Mouse (Mus musculus): Measurements from ENCODE around the gene Gm15217. TPM values are rescaled to one million over a fixed set of nuclear protein-coding genes. Genes with fewer than 3 reads are reported as not detected.

The Gm15217 gene
- polyA plus RNA-seq, 1 experiment, result not detected

GRCm38 (mm10) chr14:46391621-46392170 is 12.5 kb downstream of the Gm15217 start:
- DNase-seq (ENCODE audit: extremely low spot score in 1 of 2, low spot score in 1 of 2), result no peak

GRCm38 (mm10) chr14:46398091-46398695 is 19.0 kb downstream of the Gm15217 start:
- no peak for DNase-seq (ENCODE audit: extremely low spot score in 1 of 2, low spot score in 1 of 2)

- no peak for DNase-seq (ENCODE audit: extremely low spot score in 1 of 2, low spot score in 1 of 2)
Observed at GRCm38 (mm10) chr14:46399925-46400324, 20.7 kb downstream of the Gm15217 start.

GRCm38 (mm10) chr14:46408319-46408718 is 29.1 kb downstream of the Gm15217 start:
- DNase-seq (ENCODE audit: extremely low spot score in 1 of 2, low spot score in 1 of 2), result no peak

GRCm38 (mm10) chr14:46409016-46409415 is 29.8 kb downstream of the Gm15217 start:
- peak in 1 of 2 experiments; percentile 6 for DNase-seq (ENCODE audit: extremely low spot score in 1 of 2, low spot score in 1 of 2)

- no peak for DNase-seq (ENCODE audit: extremely low spot score in 1 of 2, low spot score in 1 of 2)
Observed at GRCm38 (mm10) chr14:46410557-46411120, 31.4 kb downstream of the Gm15217 start.

- DNase-seq (ENCODE audit: extremely low spot score in 1 of 2, low spot score in 1 of 2), result no peak
Observed at GRCm38 (mm10) chr14:46412497-46413000, 33.3 kb downstream of the Gm15217 start.

- DNase-seq (ENCODE audit: extremely low spot score in 1 of 2, low spot score in 1 of 2), result no peak
Observed at GRCm38 (mm10) chr14:46418371-46419097, 39.3 kb downstream of the Gm15217 start.

GRCm38 (mm10) chr14:46419269-46419668 is 40.1 kb downstream of the Gm15217 start:
- DNase-seq (ENCODE audit: extremely low spot score in 1 of 2, low spot score in 1 of 2), result no peak

GRCm38 (mm10) chr14:46421823-46422222 is 42.6 kb downstream of the Gm15217 start:
- DNase-seq (ENCODE audit: extremely low spot score in 1 of 2, low spot score in 1 of 2), result no peak

- no peak for DNase-seq (ENCODE audit: extremely low spot score in 1 of 2, low spot score in 1 of 2)
Observed at GRCm38 (mm10) chr14:46427251-46427650, 48.0 kb downstream of the Gm15217 start.

- no peak for DNase-seq (ENCODE audit: extremely low spot score in 1 of 2, low spot score in 1 of 2)
Observed at GRCm38 (mm10) chr14:46430231-46430630, 51.0 kb downstream of the Gm15217 start.

Other genes with a start within 250 kb of the Gm15217 start
- 5.4 and 8.1 TPM in 2 replicates for gene Bmp4, start 11.3 kb downstream of the Gm15217 start, polyA plus RNA-seq (2012; rRNA removed)

Measured in frontal cortex, adult 2 months (tissue).